Comparison of ENCODE assay signal across 16 mouse cellular contexts in genomic region chr1:193188257-193188656, GRCm38 (mm10). TPM values are rescaled to one million over a fixed set of nuclear protein-coding genes. Genes with fewer than 3 reads are reported as not detected.
DNase-seq lines count a peak whose midpoint lies in the region; ATAC-seq and TF ChIP-seq lines count a peak whose summit lies in the region.
"Had no signal": no experiment of that assay in that cellular context is flagged by ENCODE, and none has a peak within 500 bp of the region (broad histone marks: within the 10 kb centered on the region; RNA-seq: fewer than 3 reads in every experiment).

No protein-coding gene starts in this region.

- H3K4me1 ChIP-seq in kidney, postnatal 0 days (replicated peaks; ENCODE audit: insufficient read depth, low read length), result peaks cover 8% of the 10 kb centered on the region; the same call in 1 of the 2 replicates
- peaks cover 38% of the 10 kb centered on the region for H3K4me1 ChIP-seq in embryonic facial prominence, embryonic 14.5 days (ENCODE audit: control insufficient read depth, insufficient read depth, low read length)

- 59% methylated on average over 6 of the region's 6 CpGs for WGBS in kidney, postnatal 0 days
- WGBS in embryonic facial prominence, embryonic 14.5 days, result 71% methylated on average over 6 of the region's 6 CpGs

- H3K9ac ChIP-seq in kidney, postnatal 0 days (ENCODE audit: low read depth, low read length), result no peak overlapping the region
- H3K9ac ChIP-seq in embryonic facial prominence, embryonic 14.5 days (ENCODE audit: low read depth, low read length), result no peak overlapping the region
- H3K9ac ChIP-seq: liver, embryonic 13.5 days had no signal

- H3K27me3 ChIP-seq in kidney, postnatal 0 days (ENCODE audit: insufficient read depth, low read length), result no peaks in the 10 kb centered on the region
- no peaks in the 10 kb centered on the region for H3K27me3 ChIP-seq in embryonic facial prominence, embryonic 14.5 days (replicated peaks; ENCODE audit: control insufficient read depth, insufficient read depth, low read length)
- no peaks in the 10 kb centered on the region for H3K27me3 ChIP-seq in myocyte (ENCODE audit: control insufficient read depth, insufficient read depth, insufficient read length)
- H3K27me3 ChIP-seq: liver, embryonic 13.5 days had no signal

- TF ChIP-seq POLR2A in myocyte (IDR thresholded peaks at IDR 0.05; ENCODE audit: insufficient read length, low read depth), result no peak

- no peak for DNase-seq in gastrocnemius, adult 2 months
- DNase-seq in gastrocnemius, postnatal 4 days (ENCODE audit: low spot score in 2 of 2), result no peak
- DNase-seq in kidney, postnatal 0 days (ENCODE audit: low spot score), result no peak
- DNase-seq in kidney, adult 18-20 months, result no peak
- DNase-seq in embryonic facial prominence, embryonic 14.5 days (ENCODE audit: low spot score), result peak; percentile 65
- DNase-seq in layer of hippocampus, postnatal 10 days (ENCODE audit: low spot score in 2 of 2), result no peak
- DNase-seq in frontal cortex, postnatal 10 days (ENCODE audit: low spot score in 2 of 2), result no peak
- DNase-seq: adrenal gland, postnatal 25 days; cerebellum, adult 11-12 months; kidney, postnatal 10 days; liver, embryonic 13.5 days; thymus, postnatal 14 days had no signal

- no peak for ATAC-seq in kidney, postnatal 0 days (replicated peaks; ENCODE audit: low FRiP score, low read depth)
- ATAC-seq in embryonic facial prominence, embryonic 14.5 days (ENCODE audit: low read depth), result no peak

- H3K27ac ChIP-seq in gastrocnemius, adult 2 months, result peak overlapping the region; percentile 84; the same call in 1 of the 2 replicates
- H3K27ac ChIP-seq in kidney, postnatal 0 days, result peak overlapping the region; percentile 75; the same call in 1 of the 2 replicates
- peak overlapping the region; percentile 93 for H3K27ac ChIP-seq in embryonic facial prominence, embryonic 14.5 days (replicated peaks; ENCODE audit: low read depth, low read length)
- H3K27ac ChIP-seq: liver, embryonic 13.5 days had no signal

- no peaks in the 10 kb centered on the region for H3K79me2 ChIP-seq in myocyte (ENCODE audit: control insufficient read depth, insufficient read depth)

- no peaks in the 10 kb centered on the region for H3K36me3 ChIP-seq in kidney, postnatal 0 days (ENCODE audit: insufficient read depth, low read length)
- H3K36me3 ChIP-seq in embryonic facial prominence, embryonic 14.5 days (ENCODE audit: control insufficient read depth, insufficient read depth, low read length), result no peaks in the 10 kb centered on the region
- no peaks in the 10 kb centered on the region for H3K36me3 ChIP-seq in myocyte (ENCODE audit: control insufficient read depth, insufficient read depth)
- H3K36me3 ChIP-seq: hindbrain, embryonic 10.5 days; liver, embryonic 13.5 days had no signal

- no peak overlapping the region for H3ac ChIP-seq in myocyte (ENCODE audit: control insufficient read depth, insufficient read length)

- no peak overlapping the region for H3K4me2 ChIP-seq in kidney, postnatal 0 days (ENCODE audit: low read length)
- H3K4me2 ChIP-seq in embryonic facial prominence, embryonic 14.5 days (ENCODE audit: low read depth, low read length), result no peak overlapping the region
- H3K4me2 ChIP-seq in myocyte (ENCODE audit: low read depth), result peak overlapping the region; percentile 68
- H3K4me2 ChIP-seq: liver, embryonic 13.5 days had no signal

- no peak overlapping the region for H3K4me3 ChIP-seq in gastrocnemius, adult 2 months
- no peak overlapping the region for H3K4me3 ChIP-seq in kidney, postnatal 0 days (replicated peaks; ENCODE audit: low read depth, low read length)
- H3K4me3 ChIP-seq in embryonic facial prominence, embryonic 14.5 days (ENCODE audit: low read depth, low read length), result no peak overlapping the region
- H3K4me3 ChIP-seq in myocyte, result no peak overlapping the region
- H3K4me3 ChIP-seq: hindbrain, embryonic 10.5 days; left cerebral cortex, adult 2 months; liver, embryonic 13.5 days had no signal

- no peak for TF ChIP-seq CTCF in gastrocnemius, adult 2 months (IDR thresholded peaks at IDR 0.05)
- TF ChIP-seq CTCF in kidney, postnatal 0 days (IDR thresholded peaks at IDR 0.05; ENCODE audit: low read depth), result no peak

- H3K9me3 ChIP-seq in kidney, postnatal 0 days (replicated peaks; ENCODE audit: low read length), result no peaks in the 10 kb centered on the region
- no peaks in the 10 kb centered on the region for H3K9me3 ChIP-seq in embryonic facial prominence, embryonic 14.5 days (ENCODE audit: control insufficient read depth, low read length)
- H3K9me3 ChIP-seq: hindbrain, embryonic 10.5 days; liver, embryonic 13.5 days had no signal

- intact Hi-C loops in gastrocnemius, adult 2 months (cut with DNase I), result no loop called here

TF ChIP-seq in myocyte, 11 proteins besides CTCF, POLR2A, EP300 and RAD21:
- TF ChIP-seq SRF (IDR thresholded peaks at IDR 0.05; ENCODE audit: control insufficient read depth, insufficient read length, low read depth) (no peak), MYOG (IDR thresholded peaks at IDR 0.05; ENCODE audit: control insufficient read depth in 1 of 3, insufficient read depth in 1 of 3, insufficient read length in 2 of 3, low read depth in 2 of 3) (no peak), MYOD1 (IDR thresholded peaks at IDR 0.05; ENCODE audit: control insufficient read depth in 1 of 3, insufficient read length in 2 of 3, low read depth in 2 of 3) (no peak), REST (IDR thresholded peaks at IDR 0.05; ENCODE audit: insufficient read depth, insufficient read length) (no peak), TCF12 (IDR thresholded peaks at IDR 0.05; ENCODE audit: insufficient read depth, poor library complexity, severe bottlenecking) (no peak)

RNA-seq across cellular contexts. Expression of gene Traf3ip3, which starts 13.2 kb away (rescaled TPM):
- 1 to 10 TPM in 1 of 2 experiments, under 1 TPM in 1; 0.48 to 1.2 TPM for total RNA-seq in gastrocnemius, adult 2 months (2021)
- total RNA-seq in gastrocnemius, postnatal 4 days (2021), result 10 to 100 TPM; 77.1 to 86.9 TPM
- polyA plus RNA-seq in kidney, postnatal 0 days (2015; fragmentation: Nextera tagmentation; extraction: Ambion mirVana), result 1.4 and 1.7 TPM in 2 replicates
- polyA plus RNA-seq in embryonic facial prominence, embryonic 14.5 days (2014; fragmentation: Nextera tagmentation; extraction: Ambion mirVana), result 34.7 and 39.3 TPM in 2 replicates
- polyA plus RNA-seq in myocyte (2012; fragmentation: generic; extraction: Trizol), result 11.5 TPM
- 1 to 10 TPM; 2.7 to 3.0 TPM for total RNA-seq in layer of hippocampus, postnatal 10 days (2021)

RNA-seq across cellular contexts. Expression of gene Lamb3, which starts 19.2 kb away (rescaled TPM):
- 1 to 10 TPM; 3.7 to 5.4 TPM for total RNA-seq in gastrocnemius, adult 2 months (2021)
- total RNA-seq in gastrocnemius, postnatal 4 days (2021), result 1 to 10 TPM; 2.0 to 4.5 TPM
- 1.6 and 1.9 TPM in 2 replicates for polyA plus RNA-seq in kidney, postnatal 0 days (2015; fragmentation: Nextera tagmentation; extraction: Ambion mirVana)
- 8.5 and 9.3 TPM in 2 replicates for polyA plus RNA-seq in embryonic facial prominence, embryonic 14.5 days (2014; fragmentation: Nextera tagmentation; extraction: Ambion mirVana)
- polyA plus RNA-seq in myocyte (2012; fragmentation: generic; extraction: Trizol), result 15.5 TPM
- 1 to 10 TPM; 1.2 to 1.8 TPM for total RNA-seq in layer of hippocampus, postnatal 10 days (2021)
- total RNA-seq: megakaryocyte-erythroid progenitor cell, adult 5-6 weeks had no signal

RNA-seq across cellular contexts. Expression of gene A130010J15Rik, which starts 20.4 kb away (rescaled TPM):
- 1 to 10 TPM; 3.3 to 3.7 TPM for total RNA-seq in gastrocnemius, adult 2 months (2021)
- 1 to 10 TPM; 6.6 to 7.2 TPM for total RNA-seq in gastrocnemius, postnatal 4 days (2021)
- polyA plus RNA-seq in kidney, postnatal 0 days (2015; fragmentation: Nextera tagmentation; extraction: Ambion mirVana), result 10.7 and 12.5 TPM in 2 replicates
- polyA plus RNA-seq in embryonic facial prominence, embryonic 14.5 days (2014; fragmentation: Nextera tagmentation; extraction: Ambion mirVana), result 12.3 and 16.0 TPM in 2 replicates
- polyA plus RNA-seq in myocyte (2012; fragmentation: generic; extraction: Trizol), result 5.1 TPM
- 1 to 10 TPM; 6.7 to 7.3 TPM for total RNA-seq in layer of hippocampus, postnatal 10 days (2021)

RNA-seq across cellular contexts. Expression of gene Irf6, which starts 35.3 kb away (rescaled TPM):
- total RNA-seq in gastrocnemius, adult 2 months (2021), result under 1 TPM; 0.33 to 0.39 TPM
- total RNA-seq in gastrocnemius, postnatal 4 days (2021), result 1 to 10 TPM; 6.4 to 6.9 TPM
- polyA plus RNA-seq in kidney, postnatal 0 days (2015; fragmentation: Nextera tagmentation; extraction: Ambion mirVana), result 17.2 and 17.3 TPM in 2 replicates
- 33.9 and 41.6 TPM in 2 replicates for polyA plus RNA-seq in embryonic facial prominence, embryonic 14.5 days (2014; fragmentation: Nextera tagmentation; extraction: Ambion mirVana)
- polyA plus RNA-seq in myocyte (2012; fragmentation: generic; extraction: Trizol), result 0.73 TPM
- total RNA-seq in layer of hippocampus, postnatal 10 days (2021), result 1 to 10 TPM; 1.0 TPM

RNA-seq across cellular contexts. Expression of gene Diexf, which starts 58.2 kb away (rescaled TPM):
- 10 to 100 TPM; 10.2 to 13.6 TPM for total RNA-seq in gastrocnemius, adult 2 months (2021)
- 10 to 100 TPM; 16.6 to 18.1 TPM for total RNA-seq in gastrocnemius, postnatal 4 days (2021)
- 3.6 and 4.0 TPM in 2 replicates for polyA plus RNA-seq in kidney, postnatal 0 days (2015; fragmentation: Nextera tagmentation; extraction: Ambion mirVana)
- polyA plus RNA-seq in embryonic facial prominence, embryonic 14.5 days (2014; fragmentation: Nextera tagmentation; extraction: Ambion mirVana), result 8.6 and 9.6 TPM in 2 replicates
- polyA plus RNA-seq in myocyte (2012; fragmentation: generic; extraction: Trizol), result 13.3 TPM
- 10 to 100 TPM; 21.1 to 21.5 TPM for total RNA-seq in layer of hippocampus, postnatal 10 days (2021)

Comparison
In these comparisons a context has a peak if more than half of its experiments do, and no peak if none do; other contexts are left out.
1. RNA of gene Traf3ip3, which starts 13.2 kb away (total RNA-seq): 77.1 to 86.9 TPM in gastrocnemius, postnatal 4 days; 2.7 to 3.0 TPM in layer of hippocampus, postnatal 10 days and 0.48 to 1.2 TPM in gastrocnemius, adult 2 months; every median in the first group is over 10 times any median in the second.
2. Peak in every context shown above with its lines, with median percentiles within 50 percentile points of each other: H3K27ac ChIP-seq.